Mouse (Mus musculus) Muller cell, postnatal 12 days (primary cell): ENCODE measurements around the gene Uqcrh.
A peak's percentile ranks its signal among the peaks of the same experiment; 100 is the strongest.

Source experiments
- DNase-seq: peaks from one replicate; pipeline ENCODE4 v3.0.0-alpha.2; 2015; ENCODE audit errors: inconsistent ontology term

The Uqcrh gene

DNA sequence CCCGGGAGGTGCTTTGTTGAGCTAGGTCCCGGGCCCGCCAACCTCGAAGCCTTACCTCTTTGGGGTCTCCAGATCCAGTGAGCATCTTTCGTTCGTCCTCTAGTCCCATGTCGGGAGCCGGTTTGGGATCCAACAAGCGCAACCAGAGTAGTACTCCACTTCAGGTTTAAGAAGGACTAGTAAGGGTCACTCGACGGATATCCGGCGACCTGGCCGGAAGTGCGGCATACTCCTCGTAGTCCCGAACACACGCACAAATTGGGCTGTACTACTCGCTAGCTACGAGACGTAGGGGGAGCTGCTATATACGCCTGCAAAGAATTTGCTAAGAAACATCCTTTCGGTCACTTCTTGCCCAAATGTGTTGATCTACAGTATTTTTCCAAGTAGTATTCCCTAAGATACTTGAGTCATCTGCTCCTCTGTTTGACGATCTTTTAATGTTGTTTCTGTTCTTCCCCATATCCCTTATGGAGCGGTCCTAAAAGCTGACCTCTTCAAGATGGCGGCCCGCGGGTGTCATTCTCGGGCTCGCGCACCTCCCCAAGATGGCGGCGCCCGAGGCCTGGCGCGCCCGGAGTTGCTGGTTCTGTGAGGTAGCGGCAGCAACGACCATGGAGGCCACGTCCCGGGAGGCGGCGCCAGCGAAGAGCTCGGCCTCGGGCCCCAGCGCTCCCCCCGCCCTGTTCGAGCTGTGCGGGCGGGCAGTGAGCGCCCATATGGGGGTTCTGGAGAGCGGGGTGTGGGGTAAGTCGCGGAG lies at the start of gene Uqcrh, which contains the start of gene Lrrc41:
Gene Uqcrh (minus strand): TSS at position 211 of the 760 bp plus-strand sequence.
Gene Lrrc41 (plus strand): TSS at position 409 of the 760 bp plus-strand sequence.
- peak; percentile 98 for DNase-seq

DNA sequence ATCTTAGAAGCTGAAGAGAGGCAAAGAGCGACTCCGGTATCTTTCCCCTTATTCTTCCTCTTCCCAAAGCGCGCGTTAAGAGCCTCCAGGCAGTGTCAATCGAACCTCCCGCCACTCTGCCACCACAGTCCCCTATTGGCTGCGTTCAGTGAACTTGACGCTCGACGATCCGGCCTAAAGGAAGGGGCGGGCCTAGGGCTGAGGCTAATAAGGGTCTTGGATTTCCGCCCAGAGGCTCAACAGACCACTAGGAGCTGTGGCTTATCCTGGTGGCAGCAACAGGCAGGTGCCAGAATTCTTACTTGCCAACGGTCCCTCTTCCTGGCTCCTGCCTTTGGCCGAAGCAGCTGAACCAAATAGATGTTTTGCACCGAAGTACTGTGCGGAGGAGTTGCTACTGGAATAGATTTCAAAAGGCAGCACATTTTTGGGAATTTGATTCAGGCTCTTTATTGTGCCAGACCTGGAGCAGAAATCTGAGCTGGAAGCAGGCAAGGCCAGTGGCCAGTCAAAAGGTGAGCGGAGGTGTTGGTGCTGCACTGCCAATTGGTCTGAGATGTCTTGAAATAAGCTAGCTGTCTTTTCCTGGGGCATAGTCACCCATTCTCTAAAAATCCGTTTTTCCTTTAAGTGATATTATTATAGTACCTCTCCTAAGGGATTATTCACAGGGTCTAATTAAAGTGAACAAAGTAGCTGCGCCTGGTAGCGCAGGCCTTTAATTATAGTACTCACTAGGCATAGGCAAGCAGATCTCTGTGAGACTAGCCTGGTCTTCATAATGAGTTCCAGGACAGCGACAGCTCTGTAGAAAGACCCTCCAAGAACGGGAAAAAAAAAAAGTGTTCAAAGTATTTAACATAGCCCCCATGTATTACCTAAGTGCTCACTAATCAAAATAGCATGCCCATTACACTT lies 49.0 kb upstream of the Uqcrh start, which contains the start of the genes Rad54l and Pomgnt1:
Gene Rad54l (minus strand): TSS at position 89 of the 918 bp plus-strand sequence.
Gene Pomgnt1 (plus strand): TSS at position 239 of the 918 bp plus-strand sequence.
- DNase-seq, result peak; percentile 91

DNA sequence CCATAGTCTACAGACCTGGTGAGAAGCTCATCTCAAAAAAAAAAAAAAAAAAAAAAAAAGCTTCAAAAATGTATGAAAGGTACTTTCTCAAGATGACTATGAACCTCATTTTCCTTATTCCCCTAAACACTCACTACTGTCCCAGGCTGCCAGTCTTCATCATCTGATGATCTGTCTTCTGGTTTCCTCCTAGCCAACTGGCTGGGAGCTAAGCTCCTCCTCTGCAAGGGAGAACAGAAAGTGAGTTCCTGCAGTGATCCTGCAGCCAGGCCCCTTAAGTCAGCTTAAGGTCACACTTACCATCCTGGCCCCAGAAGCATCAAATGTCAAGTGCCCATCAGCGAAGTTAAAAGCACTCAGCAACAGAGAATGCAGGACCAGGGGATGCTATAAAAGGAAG lies 47.9 kb upstream of the Uqcrh start:
- no peak for DNase-seq

DNA sequence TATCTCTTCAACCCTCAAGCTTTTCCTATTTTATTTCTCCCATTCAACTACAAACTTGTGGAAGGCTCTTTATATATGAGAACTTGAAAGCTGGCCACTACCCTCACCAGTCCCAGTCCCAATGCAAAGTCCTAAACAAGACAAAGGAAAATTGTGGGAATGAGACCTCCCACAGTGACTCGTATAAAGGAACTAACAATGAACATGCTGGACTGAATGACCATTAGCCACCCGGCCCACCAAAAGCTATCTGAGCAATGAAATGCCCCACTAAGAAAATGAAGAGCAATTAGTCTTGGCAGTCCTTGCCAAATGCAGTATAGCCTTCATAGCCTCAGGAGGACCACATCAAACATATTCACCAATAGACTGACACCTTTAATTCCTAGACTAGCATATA lies 36.6 kb upstream of the Uqcrh start:
- DNase-seq, result no peak

DNA sequence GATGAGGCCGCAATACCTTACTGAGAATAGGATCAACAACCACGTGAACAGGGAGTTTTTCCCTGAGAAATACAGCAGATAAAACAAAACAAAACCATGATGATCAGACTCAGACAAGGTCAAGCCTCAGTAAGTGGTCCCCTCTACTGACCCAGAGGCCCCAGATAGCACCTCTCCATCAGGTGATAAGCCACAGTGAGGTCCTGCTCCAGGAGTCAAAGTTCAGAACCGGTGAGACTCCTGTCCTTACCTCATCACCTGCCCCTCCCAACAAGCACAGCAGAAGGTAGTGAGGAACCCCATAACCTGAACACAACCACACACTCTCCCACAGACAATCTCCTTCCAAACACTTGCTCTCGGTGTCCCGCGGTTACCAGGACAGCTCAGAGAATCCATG lies 35.8 kb upstream of the Uqcrh start:
- DNase-seq, result no peak

DNA sequence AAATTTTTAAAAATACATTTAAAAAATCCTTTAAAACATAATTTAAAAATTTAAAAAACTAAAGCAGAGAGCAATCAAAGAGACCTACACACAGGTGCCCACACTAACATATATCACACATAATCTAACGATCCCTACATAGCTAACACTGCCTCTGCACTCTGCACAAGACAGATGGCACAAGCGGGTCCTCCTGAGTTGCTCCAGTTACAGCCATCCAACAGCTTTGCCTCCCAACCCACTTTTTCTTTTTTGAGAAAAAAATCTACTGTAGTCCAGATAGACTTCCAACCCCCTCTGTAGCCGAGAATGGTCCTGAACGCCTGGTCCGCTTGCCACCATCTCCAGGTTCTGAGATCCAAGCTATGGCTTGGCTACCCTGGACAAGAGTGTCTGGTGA lies 30.4 kb upstream of the Uqcrh start:
- DNase-seq, result no peak

DNA sequence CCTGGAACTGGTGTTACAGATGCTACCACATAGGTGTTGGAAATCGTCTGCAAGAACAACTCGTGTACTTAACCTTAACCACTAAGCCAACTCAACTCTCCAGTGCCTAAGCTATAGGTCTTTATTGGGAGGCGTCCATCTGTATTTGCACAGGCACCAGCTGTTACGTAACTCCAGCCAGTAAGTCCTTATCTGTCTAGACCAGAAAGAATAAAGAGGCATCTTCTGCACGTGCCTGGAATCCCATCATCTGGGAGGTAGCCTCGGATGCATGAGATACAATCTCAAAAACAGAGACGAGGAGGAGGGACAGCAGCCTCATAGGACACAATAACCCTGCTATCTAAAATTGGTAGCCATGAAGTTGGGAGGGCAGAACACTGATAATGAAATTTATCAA lies 26.1 kb upstream of the Uqcrh start:
- no peak for DNase-seq

- no peak for DNase-seq
These were observed 22.3 kb upstream of the Uqcrh start for GRCm38 (mm10) chr4:116097211-116097610.

DNA sequence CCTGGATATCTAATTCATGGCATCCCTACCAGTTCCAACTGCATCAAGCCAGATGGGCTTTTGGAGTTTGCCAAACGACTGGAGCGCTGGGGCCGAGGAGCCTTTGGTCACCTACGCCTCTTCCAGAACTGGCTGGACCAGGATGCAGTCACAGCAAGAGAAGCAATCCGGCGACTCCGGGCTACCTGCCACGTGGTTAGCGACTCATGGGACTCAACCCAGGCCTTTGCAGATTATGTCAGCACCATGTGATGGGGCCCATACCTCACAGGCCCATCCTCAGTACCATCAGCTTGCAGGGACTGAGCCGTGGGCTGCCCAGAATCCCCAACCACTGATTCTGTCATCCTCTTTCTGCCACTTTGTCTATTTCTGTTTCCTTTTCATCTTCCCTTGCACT lies 21.4 kb upstream of the Uqcrh start:
- peak; percentile 3 for DNase-seq

DNA sequence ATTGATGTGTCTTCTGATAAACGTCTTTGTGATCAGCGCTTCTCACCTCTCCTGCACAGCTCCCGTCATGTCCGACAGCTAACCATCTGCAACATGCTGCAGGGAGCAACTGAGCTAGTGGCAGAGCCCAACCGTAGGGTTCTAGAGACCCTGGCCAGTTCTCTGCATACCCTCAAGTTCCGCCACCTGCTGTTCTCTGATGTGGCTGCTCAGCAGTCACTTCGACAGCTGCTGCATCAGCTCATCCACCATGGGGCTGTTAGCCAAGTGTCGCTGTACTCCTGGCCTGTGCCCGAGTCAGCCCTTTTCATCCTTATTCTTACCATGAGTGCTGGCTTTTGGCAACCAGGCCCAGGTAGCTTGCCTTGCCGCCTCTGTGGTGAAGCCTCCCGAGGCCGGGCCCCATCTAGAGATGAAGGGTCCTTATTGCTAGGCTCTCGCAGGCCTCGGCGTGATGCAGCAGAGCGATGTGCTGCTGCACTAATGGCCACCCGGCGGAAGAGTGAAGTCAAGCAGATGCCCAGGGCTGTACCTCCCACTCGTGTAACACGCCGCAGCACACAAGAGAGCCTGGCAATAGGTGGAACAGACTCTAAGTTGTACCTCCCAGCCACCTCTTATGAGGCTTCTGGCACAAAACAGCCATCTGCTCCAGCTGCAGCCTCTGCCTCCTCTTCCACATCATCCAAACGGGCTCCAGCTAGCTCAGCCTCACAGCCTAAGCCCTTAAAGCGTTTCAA lies 13.8 kb upstream of the Uqcrh start:
- DNase-seq, result no peak

DNA sequence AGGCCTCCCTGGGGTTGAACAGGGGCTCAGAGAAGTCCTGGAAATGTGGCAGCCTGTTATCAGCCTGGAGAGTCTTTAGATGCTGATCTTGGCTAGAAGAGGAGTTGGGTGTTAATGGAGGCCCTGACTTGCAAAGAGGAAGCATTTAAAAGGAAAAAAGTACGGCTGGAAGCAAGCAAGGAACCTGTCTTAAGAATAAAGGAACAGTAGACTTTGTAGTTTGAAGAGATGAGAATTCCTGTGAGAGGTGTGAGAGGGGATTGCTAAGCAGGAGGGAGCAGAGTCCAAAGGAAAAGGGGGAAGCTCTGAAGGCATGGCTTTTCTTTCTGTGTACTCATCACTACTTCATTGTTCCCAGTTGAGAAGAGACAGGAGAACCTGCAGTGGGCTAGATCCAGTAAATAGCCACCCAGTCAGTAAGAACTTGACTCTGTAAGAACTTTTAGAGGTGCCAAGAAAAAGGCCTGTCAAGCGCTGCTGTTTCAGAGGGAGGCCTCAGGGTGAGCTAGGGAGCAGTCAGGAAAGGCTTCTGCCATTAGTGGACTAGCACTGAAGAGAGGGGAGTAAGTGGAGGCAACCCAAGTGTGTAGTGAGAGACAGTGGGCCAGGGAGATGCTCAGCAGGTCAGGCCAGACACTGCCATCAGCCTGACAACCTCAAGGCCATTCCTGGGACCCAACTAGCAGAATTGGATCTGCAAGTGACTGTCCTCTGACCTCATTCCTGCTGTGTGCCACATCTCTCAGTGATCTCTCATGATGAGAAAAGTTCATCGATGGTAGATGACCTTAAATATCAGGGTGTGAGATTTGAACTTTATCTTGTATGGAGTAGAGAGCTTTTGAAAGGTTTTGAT lies 2.6 kb upstream of the Uqcrh start:
- DNase-seq, result peak; percentile 20

DNA sequence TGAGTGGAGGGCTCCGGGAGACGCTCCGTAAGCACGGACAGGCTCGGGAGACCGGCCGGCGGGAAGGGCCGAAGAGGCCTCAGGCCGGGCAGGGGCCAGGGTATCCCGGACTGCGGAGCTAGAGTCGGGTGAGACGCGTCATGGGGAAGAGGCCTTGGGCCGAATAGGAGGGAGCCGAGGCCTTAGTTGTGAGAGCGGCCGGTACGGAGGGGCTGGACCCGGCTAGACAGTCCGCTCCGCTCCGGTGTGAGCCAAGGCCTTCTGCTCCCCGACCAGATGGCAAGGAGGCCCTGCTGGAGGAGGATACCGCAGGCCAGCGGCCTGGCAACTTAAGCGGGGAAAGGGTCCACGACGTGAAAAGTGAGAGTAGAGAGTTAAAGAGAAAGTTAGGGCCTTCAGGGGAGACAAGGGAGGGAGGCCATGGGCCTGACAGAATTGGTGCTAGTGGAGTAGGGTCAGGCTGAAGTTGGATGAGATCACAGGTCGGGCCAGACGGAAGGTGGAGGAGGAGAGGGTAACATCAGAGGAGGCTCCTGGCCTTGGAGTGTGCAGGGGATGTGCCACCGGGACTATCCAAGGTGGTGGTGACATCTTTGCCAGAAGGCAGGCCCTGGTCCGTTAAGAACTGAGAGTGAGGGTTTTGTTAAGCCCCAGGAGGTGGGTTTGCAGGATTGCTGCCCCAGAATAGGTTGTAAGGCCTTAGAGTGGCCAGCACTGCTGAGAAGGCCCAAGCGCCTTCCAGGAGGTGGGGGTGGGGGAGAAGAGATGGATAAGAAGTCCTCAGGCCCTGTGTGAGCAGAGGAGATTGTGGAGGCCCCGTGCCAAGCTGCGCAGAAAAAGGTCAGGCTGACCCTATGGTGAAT lies 1.7 kb upstream of the Uqcrh start:
- peak; percentile 67 for DNase-seq

DNA sequence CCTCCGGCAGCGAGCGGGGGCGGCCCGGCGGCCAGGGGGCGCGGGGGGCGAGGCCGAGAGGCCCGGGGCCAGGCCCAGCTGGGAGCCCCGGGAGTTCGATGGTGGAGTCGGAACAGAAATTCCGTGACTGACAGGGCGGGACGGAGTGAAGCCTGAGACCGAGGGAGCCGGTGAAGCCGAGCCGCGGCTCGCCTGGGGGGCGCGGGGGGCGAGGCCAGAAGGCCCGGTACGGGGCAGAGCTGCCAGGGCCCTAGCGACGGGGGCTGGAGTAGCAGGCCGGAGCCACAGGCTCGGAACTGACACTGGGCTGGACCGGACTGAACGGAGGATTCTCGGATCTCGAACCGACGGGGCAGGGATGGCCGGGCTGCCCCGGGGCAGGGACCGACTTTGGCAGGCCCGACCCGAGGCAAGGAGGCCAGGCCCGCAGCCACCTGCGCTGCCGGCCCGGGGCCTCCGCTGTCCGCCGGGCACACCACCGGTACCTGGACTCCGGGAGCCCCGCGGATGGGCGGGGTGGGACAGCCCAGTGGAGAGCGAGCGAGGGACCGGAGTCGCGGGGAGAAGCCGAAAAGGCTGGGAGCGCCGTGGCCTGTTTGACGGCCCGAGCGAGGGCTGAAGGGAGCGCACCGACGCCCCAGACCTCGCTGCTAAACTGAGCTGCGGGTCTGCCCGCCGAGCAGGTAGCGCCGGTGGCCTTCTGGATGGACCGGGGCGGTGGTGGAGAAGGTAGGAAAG lies 929 bp upstream of the Uqcrh start:
- peak; percentile 87 for DNase-seq

- peak; percentile 40 for DNase-seq
These were observed 661 bp downstream of the Uqcrh start for GRCm38 (mm10) chr4:116074145-116074675.

DNA sequence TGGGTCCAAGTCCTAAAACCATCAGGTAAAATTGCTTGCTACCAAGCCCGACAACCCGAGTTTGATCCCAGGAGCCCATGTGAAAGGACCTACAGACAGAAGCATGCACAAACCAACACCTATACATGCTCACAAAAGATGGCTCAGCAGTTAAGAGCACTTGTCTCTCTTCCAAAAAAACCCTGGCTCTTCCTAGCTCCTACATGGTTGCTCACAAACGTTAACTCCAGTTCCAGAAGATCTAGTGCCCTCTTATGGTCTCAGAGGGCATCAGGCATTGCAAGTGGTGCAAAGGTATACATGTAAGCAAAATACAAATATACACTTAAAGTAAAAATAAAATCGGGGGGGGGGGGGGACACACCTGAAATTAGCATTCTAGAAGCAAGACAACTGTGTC lies 1.7 kb downstream of the Uqcrh start:
- DNase-seq, result peak; percentile 6

- no peak for DNase-seq
These were observed 4.8 kb downstream of the Uqcrh start for GRCm38 (mm10) chr4:116070116-116070515.

DNA sequence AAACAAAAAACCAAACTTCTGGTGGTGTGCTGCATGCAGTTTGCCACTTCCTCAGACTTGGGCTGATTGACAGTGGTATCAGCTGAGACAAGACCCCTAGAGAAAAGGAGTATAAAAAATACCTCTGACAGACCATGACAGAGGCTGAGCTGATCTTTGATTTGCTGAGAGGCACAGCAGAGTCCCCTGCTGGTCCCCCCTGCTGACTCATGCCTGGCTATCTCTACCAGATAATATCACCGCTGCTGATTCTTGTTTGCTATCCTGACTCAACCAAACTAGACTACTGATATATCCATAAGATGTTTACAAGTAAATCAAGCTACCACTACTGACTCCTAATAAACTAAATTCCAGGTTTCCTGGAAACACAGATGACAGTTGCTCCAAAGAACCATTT lies 11.0 kb downstream of the Uqcrh start:
- no peak for DNase-seq

DNA sequence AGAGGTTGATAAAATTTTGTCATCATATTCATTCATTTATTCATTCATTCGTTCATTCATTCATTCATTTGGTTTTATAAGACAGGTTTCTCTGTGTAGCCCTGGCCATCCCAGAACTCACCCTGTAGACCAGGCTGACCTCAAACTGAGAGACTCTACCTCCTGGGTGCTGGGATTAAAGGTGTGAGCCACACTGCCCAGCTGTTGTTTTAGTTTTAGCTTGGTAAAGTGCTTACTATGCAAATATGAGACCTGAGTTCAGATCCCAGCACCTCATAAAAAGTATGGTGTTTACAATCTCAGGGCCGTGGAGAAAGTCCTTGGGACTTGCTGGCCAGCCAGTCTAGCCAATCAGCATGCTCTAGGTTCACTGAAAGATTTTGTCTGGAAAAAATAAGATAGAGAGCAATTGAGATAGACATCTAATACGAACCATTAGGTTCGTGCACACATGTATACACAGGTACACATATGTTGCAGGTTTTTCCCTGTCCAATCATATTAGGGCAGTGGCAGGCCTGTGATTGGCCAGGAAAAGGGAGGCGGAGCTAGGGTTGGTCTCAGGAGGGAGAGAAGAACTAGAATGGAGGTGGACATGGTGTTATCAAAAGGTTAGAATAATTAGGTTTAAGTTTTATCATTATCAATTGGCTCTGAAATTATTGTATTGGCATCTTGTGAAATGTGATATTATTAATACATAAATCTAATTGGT lies 15.7 kb downstream of the Uqcrh start:
- no peak for DNase-seq
